Mouse (Mus musculus) hindbrain, embryonic 16.5 days (tissue): ENCODE measurements around the gene Gm21818. TPM values are rescaled to one million over a fixed set of nuclear protein-coding genes. Genes with fewer than 3 reads are reported as not detected.
"Not testable (repeated sequence)": the region's sequence is repeated elsewhere in the genome, so short reads cannot be mapped to it uniquely, and the experiment has no call there.

Experiments
- ATAC-seq: fragments of 200-750 bp; cut with Nextera tagmentation; 2 replicates; pipeline ENCODE4 v1.8.0; 2017; ENCODE audit warnings: moderate TSS enrichment, moderate library complexity
- H3K27ac ChIP-seq: fragments of 300-500 bp; sonication (generic); 2 replicates; pipeline ENCODE4 v1.5.1; 2014; ENCODE audit warnings: low read depth, mild to moderate bottlenecking, control low read depth, low read length, moderate library complexity
- H3K27me3 ChIP-seq: fragments of 300-500 bp; sonication (generic); replicated peaks from 2 replicates; pipeline ENCODE4 v1.6.1; 2014; ENCODE audit warnings: low read length; ENCODE audit not compliant: control insufficient read depth, insufficient read depth
- H3K36me3 ChIP-seq: fragments of 300-500 bp; sonication (generic); 2 replicates; pipeline ENCODE4 v1.6.1; 2014; ENCODE audit warnings: mild to moderate bottlenecking, low read length, moderate library complexity, mixed read lengths; ENCODE audit not compliant: control insufficient read depth, insufficient read depth
- H3K4me1 ChIP-seq: fragments of 300-500 bp; sonication (generic); 2 replicates; pipeline ENCODE4 v1.6.1; 2014; ENCODE audit warnings: low read depth, low read length; ENCODE audit not compliant: control insufficient read depth, insufficient read depth
- H3K4me2 ChIP-seq: fragments of 300-500 bp; sonication (generic); 2 replicates; pipeline ENCODE4 v1.6.1; 2014; ENCODE audit warnings: mild to moderate bottlenecking, low read length, control low read depth, moderate library complexity
- H3K4me3 ChIP-seq: fragments of 300-500 bp; sonication (generic); 2 replicates; pipeline ENCODE4 v1.5.1; 2014; ENCODE audit warnings: mild to moderate bottlenecking, low read length, control low read depth, moderate library complexity
- H3K9ac ChIP-seq: fragments of 300-500 bp; sonication (generic); 2 replicates; pipeline ENCODE4 v1.6.1; 2014; ENCODE audit warnings: low read depth, mild to moderate bottlenecking, control low read depth, low read length, moderate library complexity
- H3K9me3 ChIP-seq: fragments of 300-500 bp; sonication (generic); 2 replicates; pipeline ENCODE4 v1.6.1; 2014; ENCODE audit warnings: mild to moderate bottlenecking, low read length, moderate library complexity; ENCODE audit not compliant: control insufficient read depth
- WGBS: fragments of 180-500 bp; shearing (Covaris S2); extraction: QIAGEN DNeasy Blood & Tissue Kit; methylation state at CpG from one replicate; pipeline ENCODE4 v1.1.7; 2014; 5-methylcytosine and 5-hydroxymethylcytosine counted together
- polyA plus RNA-seq: library from polyadenylated mRNA; unstranded; fragments of >200 nt; fragmentation: Nextera tagmentation; extraction: Ambion mirVana; gene quantifications from 2 replicates; pipeline ENCODE4 v1.2.1, GENCODE M21; 2015

Gm21818 gene
- not detected in 2 replicates for polyA plus RNA-seq

GRCm38 (mm10) chr13:120172133-120172532, at the start of gene Gm21818:
Gm21818 (plus strand) TSS chr13:120172433.
- ATAC-seq, H3K9me3 ChIP-seq: not testable (repeated sequence)
- WGBS = 75% methylated on average over 4 of the region's 4 CpGs

GRCm38 (mm10) chr13:120139946-120140345, 32.3 kb upstream of the Gm21818 start, which contains the start of gene Gm20767:
Gm20767 (plus strand) TSS chr13:120140246.
- H3K4me3 ChIP-seq, H3K9ac ChIP-seq, H3K36me3 ChIP-seq, H3K27me3 ChIP-seq, H3K4me2 ChIP-seq, H3K4me1 ChIP-seq, ATAC-seq, H3K27ac ChIP-seq, H3K9me3 ChIP-seq: not testable (repeated sequence)
- WGBS = 71% methylated on average over 1 of the region's 5 CpGs

More at GRCm38 (mm10) chr13:120172133-120172532, at the start of gene Gm21818:
- H3K27me3 ChIP-seq, H3K4me1 ChIP-seq, H3K27ac ChIP-seq, H3K36me3 ChIP-seq, H3K9ac ChIP-seq, H3K4me3 ChIP-seq, H3K4me2 ChIP-seq: not testable (repeated sequence)

- ATAC-seq, H3K27ac ChIP-seq, H3K4me1 ChIP-seq, H3K4me2 ChIP-seq, H3K36me3 ChIP-seq, H3K9ac ChIP-seq, H3K27me3 ChIP-seq, H3K4me3 ChIP-seq, H3K9me3 ChIP-seq: not testable (repeated sequence)
- WGBS = 84% methylated on average over 2 of the region's 3 CpGs
These were observed 29.9 kb upstream of the Gm21818 start for GRCm38 (mm10) chr13:120142348-120142747.

- ATAC-seq, H3K9me3 ChIP-seq, H3K36me3 ChIP-seq, H3K27me3 ChIP-seq, H3K4me1 ChIP-seq, H3K4me2 ChIP-seq, H3K27ac ChIP-seq, H3K9ac ChIP-seq, H3K4me3 ChIP-seq: not testable (repeated sequence)
- 63% methylated on average over 3 of the region's 4 CpGs for WGBS
These were observed 22.4 kb upstream of the Gm21818 start for GRCm38 (mm10) chr13:120149660-120150407.

- H3K4me3 ChIP-seq, H3K27ac ChIP-seq, H3K27me3 ChIP-seq, ATAC-seq, H3K9ac ChIP-seq, H3K4me1 ChIP-seq, H3K9me3 ChIP-seq, H3K36me3 ChIP-seq, H3K4me2 ChIP-seq: not testable (repeated sequence)
- WGBS = 61% methylated on average over 3 of the region's 3 CpGs
These were observed 21.6 kb upstream of the Gm21818 start for GRCm38 (mm10) chr13:120150589-120150988.

GRCm38 (mm10) chr13:120168301-120168700, 3.9 kb upstream of the Gm21818 start:
- not testable (repeated sequence) for H3K27me3 ChIP-seq, H3K9ac ChIP-seq, H3K36me3 ChIP-seq, H3K9me3 ChIP-seq, H3K27ac ChIP-seq, H3K4me1 ChIP-seq, H3K4me2 ChIP-seq, ATAC-seq, H3K4me3 ChIP-seq
- WGBS = 64% methylated on average over 5 of the region's 5 CpGs

GRCm38 (mm10) chr13:120196189-120196821, 24.1 kb downstream of the Gm21818 start:
- not testable (repeated sequence) for ATAC-seq, H3K27me3 ChIP-seq, H3K4me2 ChIP-seq, H3K9ac ChIP-seq, H3K4me1 ChIP-seq, H3K36me3 ChIP-seq, H3K27ac ChIP-seq, H3K4me3 ChIP-seq, H3K9me3 ChIP-seq
- WGBS = 83% methylated on average over 7 of the region's 8 CpGs

GRCm38 (mm10) chr13:120215847-120216246, 43.6 kb downstream of the Gm21818 start, which contains the start of gene Gm21762:
Gm21762 (minus strand) TSS chr13:120215947.
- not testable (repeated sequence) for H3K36me3 ChIP-seq, H3K4me2 ChIP-seq, H3K4me1 ChIP-seq, H3K27me3 ChIP-seq, ATAC-seq, H3K27ac ChIP-seq, H3K4me3 ChIP-seq, H3K9me3 ChIP-seq, H3K9ac ChIP-seq
- no CpG with 5 or more reads among the region's 2 CpGs for WGBS

- 88% methylated on average over 5 of the region's 5 CpGs for WGBS
- not testable (repeated sequence) for H3K27me3 ChIP-seq, H3K4me1 ChIP-seq, H3K27ac ChIP-seq, H3K9me3 ChIP-seq, H3K36me3 ChIP-seq, H3K4me2 ChIP-seq, H3K4me3 ChIP-seq, ATAC-seq, H3K9ac ChIP-seq
These were observed 48.7 kb downstream of the Gm21818 start for GRCm38 (mm10) chr13:120220922-120221321.
